Mouse (Mus musculus) brain, adult 10 weeks (tissue): ENCODE measurements around the gene Vmn1r218. TPM values are rescaled to one million over a fixed set of nuclear protein-coding genes. Genes with fewer than 3 reads are reported as not detected.

Source experiments
- polyA plus RNA-seq: library from polyadenylated mRNA; stranded (reverse); fragments of 350-450 nt; fragmentation: Illumina TruSeq; extraction: RNeasy Lipid Tissue Mini Kit (QIAGEN cat#74804); gene quantifications from one replicate; pipeline ENCODE4 v1.2.3, GENCODE M21; 2015; ENCODE audit warnings: low read depth, low replicate concordance

The Vmn1r218 gene
- not detected for polyA plus RNA-seq

DNA sequence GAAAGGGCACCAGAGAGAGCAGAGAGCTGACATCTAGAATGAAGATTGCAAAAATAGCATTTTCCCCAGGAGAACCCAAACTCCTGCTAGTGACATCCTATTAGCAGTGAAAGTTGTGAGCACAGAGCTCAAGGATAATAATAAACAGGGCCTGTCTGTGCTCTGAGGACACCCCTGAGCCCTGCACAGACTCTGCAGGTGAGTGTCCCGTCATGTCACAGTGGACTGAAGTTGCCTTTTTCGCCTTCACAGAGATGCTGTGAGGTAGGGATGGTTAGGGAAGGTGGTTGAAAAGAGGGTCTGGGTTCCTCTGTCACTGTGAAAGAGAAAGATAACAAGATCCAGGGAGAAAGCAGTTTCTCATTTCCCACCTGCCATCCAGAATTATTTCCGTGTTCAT is at the start of gene Vmn1r218:
Gene Vmn1r218, plus strand, starts transcription at position 57 of the 400 bp plus-strand sequence.

GRCm38 (mm10) chr13:23118126-23118525 is 14.8 kb upstream of the Vmn1r218 start, which contains the start of gene Vmn1r217:
Gene Vmn1r217 (minus strand): TSS chr13:23118226.

DNA sequence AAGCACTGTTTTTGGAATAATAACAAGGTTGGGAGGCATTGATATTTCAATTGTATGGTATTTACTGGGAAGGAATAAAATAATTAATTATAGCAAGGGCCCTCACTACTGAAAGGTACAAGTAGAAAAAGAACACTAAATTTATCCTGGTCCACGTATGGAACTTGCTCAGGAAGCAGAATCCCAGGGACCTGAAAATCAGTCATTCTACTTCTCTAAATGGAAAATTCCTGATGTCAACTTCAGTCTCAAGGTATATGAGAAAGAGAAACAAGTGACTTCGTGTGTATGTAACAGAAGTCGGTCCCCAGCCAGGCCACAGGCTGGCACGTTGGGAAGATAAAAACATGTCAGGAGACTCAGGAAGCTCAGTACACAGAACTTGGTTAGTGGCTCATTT is 26.1 kb downstream of the Vmn1r218 start, which contains the start of gene Vmn1r219:
Gene Vmn1r219, plus strand, starts transcription at position 301 of the 400 bp plus-strand sequence.

GRCm38 (mm10) chr13:23187875-23188274 is 54.9 kb downstream of the Vmn1r218 start, which contains the start of gene Vmn1r220:
Gene Vmn1r220 (minus strand): TSS chr13:23187975.

Other genes starting within 250 kb of the Vmn1r218 start
- not detected for gene Vmn1r212, start 248.9 kb upstream of the Vmn1r218 start, polyA plus RNA-seq
- gene Vmn1r213, start 125.5 kb upstream of the Vmn1r218 start, polyA plus RNA-seq = not detected
- not detected for gene Vmn1r214, start 102.7 kb upstream of the Vmn1r218 start, polyA plus RNA-seq
- not detected for gene Vmn1r215, start 65.1 kb upstream of the Vmn1r218 start, polyA plus RNA-seq
- gene Vmn1r217, start 14.9 kb upstream of the Vmn1r218 start, polyA plus RNA-seq = not detected
- not detected for gene Vmn1r219, start 26.2 kb downstream of the Vmn1r218 start, polyA plus RNA-seq
- gene Vmn1r220, start 54.8 kb downstream of the Vmn1r218 start, polyA plus RNA-seq = not detected
- gene Vmn1r221, start 81.0 kb downstream of the Vmn1r218 start, polyA plus RNA-seq = not detected
- gene Vmn1r222, start 102.8 kb downstream of the Vmn1r218 start, polyA plus RNA-seq = not detected
- not detected for gene Vmn1r223, start 114.0 kb downstream of the Vmn1r218 start, polyA plus RNA-seq
- 30.7 TPM for gene Zfp322a, start 236.1 kb downstream of the Vmn1r218 start, polyA plus RNA-seq